Mouse (Mus musculus): ENCODE measurements around the gene Fam162a. TPM values are rescaled to one million over a fixed set of nuclear protein-coding genes. Genes with fewer than 3 reads are reported as not detected.

Fam162a gene
- polyA plus RNA-seq, 1 experiment from 2014 or later: 341 TPM

DNA sequence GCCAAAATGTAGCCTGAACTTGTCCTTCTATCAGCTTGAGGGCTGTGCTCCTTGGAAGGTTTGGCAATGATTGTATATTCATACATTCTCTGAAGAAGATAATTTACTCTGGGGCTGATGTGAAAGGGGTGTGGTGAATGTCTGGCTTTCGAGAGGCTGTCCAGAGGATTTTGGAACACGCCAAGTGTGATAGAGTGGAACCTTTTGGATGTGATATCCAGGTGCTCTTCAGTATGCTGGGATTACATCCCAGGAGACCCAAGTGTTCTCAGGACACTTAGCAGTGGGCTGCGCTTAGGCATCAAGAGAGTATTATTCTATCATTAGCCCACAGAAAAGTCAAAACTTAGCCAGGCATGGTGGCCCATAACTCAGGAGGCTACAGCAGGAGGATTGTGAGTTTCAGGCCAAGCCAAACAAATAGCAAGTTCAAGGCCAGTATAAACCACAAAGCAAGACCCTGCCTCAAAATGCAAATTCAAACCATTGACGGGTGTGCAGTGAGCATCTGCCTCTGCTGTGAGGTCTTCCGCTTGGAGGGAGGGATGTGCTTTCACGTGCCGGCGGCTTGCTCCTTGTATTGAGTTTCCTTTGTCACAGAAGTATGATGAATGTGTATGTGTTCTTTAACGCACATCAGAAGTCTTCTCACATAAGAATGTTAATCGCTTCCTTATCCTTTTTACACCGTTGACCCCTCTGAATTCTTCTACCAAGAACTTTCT, 19.6 kb upstream of the Fam162a start:
- Histone ChIP-seq H3K9ac (replicated peaks; ENCODE audit: low read length) (no peak overlapping the region), H3K4me2 (ENCODE audit: low read depth, low read length) (no peak overlapping the region), H3K4me3 (ENCODE audit: low read depth, low read length) (no peak overlapping the region), H3K27ac (replicated peaks; ENCODE audit: low read depth, low read length) (no peak overlapping the region), H3K4me1 (ENCODE audit: control insufficient read depth, insufficient read depth, low read length) (no peaks in the 10 kb centered on the region), H3K27me3 (ENCODE audit: control insufficient read depth, insufficient read depth, low read length) (no peaks in the 10 kb centered on the region), H3K9me3 (replicated peaks; ENCODE audit: control insufficient read depth, low read length) (no peaks in the 10 kb centered on the region), H3K36me3 (replicated peaks; ENCODE audit: control insufficient read depth, insufficient read depth, low read depth, low read length) (no peaks in the 10 kb centered on the region)
- ATAC-seq (replicated peaks; ENCODE audit: insufficient number of reproducible peaks, low FRiP score, low TSS enrichment, low read depth) (no peak), DNase-seq (ENCODE audit: low spot score) (no peak)
- 85% methylated on average over 11 of the region's 11 CpGs for WGBS

DNA sequence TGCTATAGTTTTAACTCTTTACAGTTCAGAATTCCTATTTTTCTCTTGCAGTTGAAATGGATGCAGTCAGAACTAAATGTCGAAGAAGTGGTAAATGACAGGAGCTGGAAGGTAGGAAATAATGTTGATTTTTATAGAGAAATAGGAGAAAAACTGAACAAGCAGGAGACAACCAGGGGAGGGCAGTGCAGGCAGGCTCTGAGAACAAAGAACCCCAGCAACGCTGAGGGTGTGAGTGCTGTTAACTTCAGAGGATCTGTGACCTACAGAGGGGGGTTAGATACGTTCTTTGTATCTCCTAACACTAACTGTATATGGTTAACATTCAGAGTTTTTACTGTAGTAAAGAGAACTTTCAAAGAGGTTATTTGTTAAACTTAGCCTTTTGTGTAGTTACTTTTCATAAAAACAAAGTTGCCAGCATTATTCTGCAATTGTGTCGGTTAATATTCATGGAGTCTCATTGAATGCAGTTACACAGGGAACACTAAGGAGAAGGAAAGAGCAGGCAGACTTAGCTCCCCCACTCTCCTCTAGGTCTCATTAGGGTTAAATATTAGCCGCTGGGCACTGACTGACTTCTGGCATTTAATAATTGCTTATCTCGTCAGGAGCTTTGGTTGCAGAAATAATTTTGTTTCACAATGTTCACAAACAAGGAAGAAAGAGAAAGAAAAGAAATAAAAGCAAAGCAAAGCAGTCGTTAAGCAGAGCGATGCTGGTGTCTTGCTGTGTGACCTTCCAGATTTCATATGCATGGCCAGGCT, 18.6 kb upstream of the Fam162a start:
- 84% methylated on average over 8 of the region's 8 CpGs for WGBS
- ATAC-seq (replicated peaks; ENCODE audit: insufficient number of reproducible peaks, low FRiP score, low TSS enrichment, low read depth) (no peak), DNase-seq (ENCODE audit: low spot score) (no peak)
- Histone ChIP-seq H3K4me3 (ENCODE audit: low read depth, low read length) (no peak overlapping the region), H3K36me3 (replicated peaks; ENCODE audit: control insufficient read depth, insufficient read depth, low read depth, low read length) (no peaks in the 10 kb centered on the region), H3K27ac (replicated peaks; ENCODE audit: low read depth, low read length) (no peak overlapping the region), H3K9ac (replicated peaks; ENCODE audit: low read length) (no peak overlapping the region), H3K27me3 (ENCODE audit: control insufficient read depth, insufficient read depth, low read length) (no peaks in the 10 kb centered on the region), H3K9me3 (replicated peaks; ENCODE audit: control insufficient read depth, low read length) (no peaks in the 10 kb centered on the region), H3K4me1 (ENCODE audit: control insufficient read depth, insufficient read depth, low read length) (no peaks in the 10 kb centered on the region), H3K4me2 (ENCODE audit: low read depth, low read length) (no peak overlapping the region)

DNA sequence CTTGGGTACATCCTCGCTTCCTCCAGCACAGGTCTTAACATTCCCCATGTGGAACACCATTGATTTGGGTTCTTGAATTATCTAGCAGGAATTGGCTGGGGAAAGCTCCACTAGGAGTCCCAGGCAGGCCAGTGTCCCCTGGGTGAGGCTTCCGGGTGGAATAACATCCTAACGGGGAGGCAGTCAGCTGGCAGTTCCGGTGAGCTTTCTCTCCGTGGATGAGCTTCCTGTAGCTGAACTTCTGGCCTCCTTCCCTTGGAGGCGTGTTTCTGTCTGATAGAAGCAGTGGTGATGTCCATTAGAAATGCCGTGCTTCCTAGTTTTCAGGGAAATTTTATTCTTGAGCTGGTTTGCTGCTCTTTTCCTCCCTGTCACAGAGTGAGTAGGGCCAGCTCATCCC, 17.7 kb upstream of the Fam162a start:
- Histone ChIP-seq H3K27ac (replicated peaks; ENCODE audit: low read depth, low read length) (no peak overlapping the region), H3K4me1 (ENCODE audit: control insufficient read depth, insufficient read depth, low read length) (no peaks in the 10 kb centered on the region), H3K4me3 (ENCODE audit: low read depth, low read length) (no peak overlapping the region), H3K27me3 (ENCODE audit: control insufficient read depth, insufficient read depth, low read length) (no peaks in the 10 kb centered on the region), H3K9ac (replicated peaks; ENCODE audit: low read length) (no peak overlapping the region), H3K9me3 (replicated peaks; ENCODE audit: control insufficient read depth, low read length) (no peaks in the 10 kb centered on the region), H3K36me3 (replicated peaks; ENCODE audit: control insufficient read depth, insufficient read depth, low read depth, low read length) (no peaks in the 10 kb centered on the region), H3K4me2 (ENCODE audit: low read depth, low read length) (no peak overlapping the region)
- ATAC-seq (replicated peaks; ENCODE audit: insufficient number of reproducible peaks, low FRiP score, low TSS enrichment, low read depth) (no peak), DNase-seq (ENCODE audit: low spot score) (no peak)
- WGBS: 89% methylated on average over 7 of the region's 7 CpGs

DNA sequence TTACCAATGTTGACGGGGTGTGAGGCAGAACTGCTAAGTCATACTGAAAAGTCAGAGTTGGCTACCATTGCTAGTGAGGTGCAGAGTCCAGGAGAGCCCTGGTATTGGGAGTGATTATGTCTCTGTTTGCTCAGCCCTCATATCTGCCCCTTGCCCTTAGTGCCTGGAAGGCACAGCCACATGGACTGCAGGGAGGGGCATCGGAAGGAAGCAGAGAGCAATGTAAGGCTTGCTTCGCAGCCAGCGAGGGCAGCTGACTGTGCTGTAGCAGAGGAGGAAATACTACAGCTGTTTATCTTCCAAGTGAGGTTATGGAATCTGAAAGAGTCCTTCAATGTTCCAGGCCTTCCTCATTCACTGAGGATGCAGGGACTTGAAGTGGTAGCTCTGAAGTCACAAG, 16.5 kb upstream of the Fam162a start:
- H3K36me3 ChIP-seq (replicated peaks; ENCODE audit: control insufficient read depth, insufficient read depth, low read depth, low read length): no peaks in the 10 kb centered on the region
- ATAC-seq (replicated peaks; ENCODE audit: insufficient number of reproducible peaks, low FRiP score, low TSS enrichment, low read depth) (no peak), DNase-seq (ENCODE audit: low spot score) (no peak)
- no peaks in the 10 kb centered on the region for H3K27me3 ChIP-seq (ENCODE audit: control insufficient read depth, insufficient read depth, low read length)
- 79% methylated on average over 4 of the region's 4 CpGs for WGBS
- no peaks in the 10 kb centered on the region for H3K9me3 ChIP-seq (replicated peaks; ENCODE audit: control insufficient read depth, low read length)
- H3K4me3 ChIP-seq (ENCODE audit: low read depth, low read length): no peak overlapping the region
- no peak overlapping the region for H3K9ac ChIP-seq (replicated peaks; ENCODE audit: low read length)
- H3K4me1 ChIP-seq (ENCODE audit: control insufficient read depth, insufficient read depth, low read length): no peaks in the 10 kb centered on the region
- no peak overlapping the region for H3K4me2 ChIP-seq (ENCODE audit: low read depth, low read length)
- H3K27ac ChIP-seq (replicated peaks; ENCODE audit: low read depth, low read length): no peak overlapping the region

DNA sequence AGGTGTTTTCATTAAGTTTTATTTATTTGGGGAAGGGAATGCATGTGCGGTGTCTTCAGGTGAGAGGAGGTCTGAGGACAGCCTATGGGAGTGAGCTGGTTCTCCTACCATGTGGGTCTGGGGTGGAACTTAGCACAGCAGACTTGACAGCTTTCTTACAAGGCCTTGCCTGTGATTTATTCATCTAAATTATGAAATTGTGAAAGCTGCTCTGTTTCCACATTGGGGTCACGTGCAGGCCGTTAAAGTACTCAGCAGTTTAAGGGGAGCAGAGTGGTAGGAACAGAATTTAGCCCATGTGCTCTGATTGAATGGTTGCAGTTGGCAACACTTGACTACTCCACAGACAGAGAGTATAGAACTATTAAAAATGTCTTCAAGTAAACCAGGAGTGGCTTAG, 8.5 kb upstream of the Fam162a start:
- WGBS: 93% methylated on average over 3 of the region's 3 CpGs
- no peaks in the 10 kb centered on the region for H3K9me3 ChIP-seq (replicated peaks; ENCODE audit: control insufficient read depth, low read length)
- no peak overlapping the region for H3K4me2 ChIP-seq (ENCODE audit: low read depth, low read length)
- no peaks in the 10 kb centered on the region for H3K36me3 ChIP-seq (replicated peaks; ENCODE audit: control insufficient read depth, insufficient read depth, low read depth, low read length)
- no peaks in the 10 kb centered on the region for H3K27me3 ChIP-seq (ENCODE audit: control insufficient read depth, insufficient read depth, low read length)
- no peak overlapping the region for H3K9ac ChIP-seq (replicated peaks; ENCODE audit: low read length)
- H3K4me1 ChIP-seq (ENCODE audit: control insufficient read depth, insufficient read depth, low read length): no peaks in the 10 kb centered on the region
- no peak for DNase-seq (ENCODE audit: low spot score)
- no peak overlapping the region for H3K4me3 ChIP-seq (ENCODE audit: low read depth, low read length)
- no peak overlapping the region for H3K27ac ChIP-seq (replicated peaks; ENCODE audit: low read depth, low read length)
- no peak for ATAC-seq (replicated peaks; ENCODE audit: insufficient number of reproducible peaks, low FRiP score, low TSS enrichment, low read depth)

DNA sequence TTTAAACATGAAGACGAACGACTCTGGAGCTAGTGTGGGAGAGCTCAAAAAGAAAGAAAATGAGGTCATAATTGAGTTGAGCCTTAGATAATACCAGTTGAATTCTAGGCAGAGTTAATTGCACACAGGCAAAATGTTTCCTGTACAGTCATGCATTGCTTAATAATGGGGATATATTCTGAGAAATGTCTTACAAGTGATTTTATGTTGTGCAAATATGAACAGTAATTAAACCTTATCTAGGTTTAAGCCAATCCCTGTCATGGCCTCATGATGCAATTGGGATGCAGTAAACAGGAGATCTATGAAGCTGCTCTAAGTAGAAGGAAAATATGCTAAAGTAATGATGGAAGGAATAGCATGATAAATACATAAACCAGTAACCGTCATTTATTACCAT, 3.4 kb upstream of the Fam162a start:
- no peak overlapping the region for H3K4me3 ChIP-seq (ENCODE audit: low read depth, low read length)
- ATAC-seq (replicated peaks; ENCODE audit: insufficient number of reproducible peaks, low FRiP score, low TSS enrichment, low read depth) (no peak), DNase-seq (ENCODE audit: low spot score) (no peak)
- no peaks in the 10 kb centered on the region for H3K27me3 ChIP-seq (ENCODE audit: control insufficient read depth, insufficient read depth, low read length)
- no peaks in the 10 kb centered on the region for H3K9me3 ChIP-seq (replicated peaks; ENCODE audit: control insufficient read depth, low read length)
- 90% methylated on average over 3 of the region's 3 CpGs for WGBS
- H3K27ac ChIP-seq (replicated peaks; ENCODE audit: low read depth, low read length): no peak overlapping the region
- no peak overlapping the region for H3K4me2 ChIP-seq (ENCODE audit: low read depth, low read length)
- H3K9ac ChIP-seq (replicated peaks; ENCODE audit: low read length): no peak overlapping the region
- H3K4me1 ChIP-seq (ENCODE audit: control insufficient read depth, insufficient read depth, low read length): no peaks in the 10 kb centered on the region
- no peaks in the 10 kb centered on the region for H3K36me3 ChIP-seq (replicated peaks; ENCODE audit: control insufficient read depth, insufficient read depth, low read depth, low read length)

DNA sequence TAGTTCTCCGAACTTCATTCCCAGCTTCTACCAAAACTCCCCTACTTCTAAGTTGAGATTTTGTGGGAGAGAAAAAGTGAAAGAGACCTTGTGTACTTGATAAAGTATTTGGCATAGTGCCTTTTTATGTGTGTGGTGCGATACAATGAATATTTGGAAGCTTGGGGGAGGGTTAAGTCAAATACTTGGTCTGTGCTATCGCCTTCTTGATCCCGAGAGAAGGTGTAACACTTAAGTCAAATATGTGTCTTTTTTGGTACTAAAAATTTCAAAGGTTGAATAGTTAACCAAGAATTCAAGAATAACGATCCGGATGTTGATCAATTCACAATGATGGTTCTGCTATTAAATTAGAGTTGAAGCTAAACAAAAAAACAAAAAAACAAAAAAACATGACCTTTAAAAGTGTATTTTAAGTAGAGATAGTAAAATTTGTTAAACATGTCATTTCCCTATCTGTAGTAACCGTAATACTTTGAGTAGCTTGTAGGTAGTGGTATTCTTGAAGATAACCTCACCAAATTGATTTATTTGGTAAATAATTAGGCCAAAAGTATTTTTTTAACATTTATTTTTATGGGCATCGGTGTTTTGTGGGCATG, 1.1 kb upstream of the Fam162a start:
- H3K4me3 ChIP-seq (ENCODE audit: low read depth, low read length): peak overlapping the region; percentile 76
- H3K4me2 ChIP-seq (ENCODE audit: low read depth, low read length): peak overlapping the region; percentile 45
- no peaks in the 10 kb centered on the region for H3K9me3 ChIP-seq (replicated peaks; ENCODE audit: control insufficient read depth, low read length)
- H3K9ac ChIP-seq (replicated peaks; ENCODE audit: low read length): peak overlapping the region; percentile 87
- H3K4me1 ChIP-seq (ENCODE audit: control insufficient read depth, insufficient read depth, low read length): no peaks in the 10 kb centered on the region
- DNase-seq (ENCODE audit: low spot score): no peak
- H3K27ac ChIP-seq (replicated peaks; ENCODE audit: low read depth, low read length): peak overlapping the region; percentile 97
- H3K36me3 ChIP-seq (replicated peaks; ENCODE audit: control insufficient read depth, insufficient read depth, low read depth, low read length): no peaks in the 10 kb centered on the region
- H3K27me3 ChIP-seq (ENCODE audit: control insufficient read depth, insufficient read depth, low read length): no peaks in the 10 kb centered on the region
- ATAC-seq (replicated peaks; ENCODE audit: insufficient number of reproducible peaks, low FRiP score, low TSS enrichment, low read depth): no peak
- WGBS: 29% methylated on average over 8 of the region's 8 CpGs

DNA sequence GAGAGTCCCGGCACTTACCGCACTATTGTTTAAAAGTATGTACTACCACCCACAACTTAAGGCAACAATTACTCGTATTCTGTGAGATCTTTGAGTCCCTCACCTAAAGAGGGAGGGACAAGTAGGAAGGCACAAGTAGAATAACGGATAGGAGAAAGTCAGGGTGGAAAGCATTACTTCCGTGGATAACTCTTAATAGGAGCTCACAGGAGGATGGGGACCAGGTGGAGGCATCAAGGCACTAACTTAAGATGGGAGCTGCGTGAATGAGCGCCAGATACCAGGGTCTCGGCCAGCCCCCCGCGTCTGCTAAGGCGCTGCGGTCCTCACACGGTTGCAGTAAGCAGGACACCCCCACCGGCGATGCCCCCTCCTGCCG, 334 bp downstream of the Fam162a start:
- peak overlapping the region; percentile 87 for H3K9ac ChIP-seq (replicated peaks; ENCODE audit: low read length)
- DNase-seq (ENCODE audit: low spot score) (no peak), ATAC-seq (replicated peaks; ENCODE audit: insufficient number of reproducible peaks, low FRiP score, low TSS enrichment, low read depth) (peak; percentile 0; the same call in 1 of the 2 replicates)
- H3K27ac ChIP-seq (replicated peaks; ENCODE audit: low read depth, low read length): peak overlapping the region; percentile 97
- H3K4me2 ChIP-seq (ENCODE audit: low read depth, low read length): peak overlapping the region; percentile 45
- no peaks in the 10 kb centered on the region for H3K36me3 ChIP-seq (replicated peaks; ENCODE audit: control insufficient read depth, insufficient read depth, low read depth, low read length)
- peak overlapping the region; percentile 76 for H3K4me3 ChIP-seq (ENCODE audit: low read depth, low read length)
- H3K4me1 ChIP-seq (ENCODE audit: control insufficient read depth, insufficient read depth, low read length): no peaks in the 10 kb centered on the region
- 0% methylated on average over 16 of the region's 16 CpGs for WGBS
- H3K9me3 ChIP-seq (replicated peaks; ENCODE audit: control insufficient read depth, low read length): no peaks in the 10 kb centered on the region
- no peaks in the 10 kb centered on the region for H3K27me3 ChIP-seq (ENCODE audit: control insufficient read depth, insufficient read depth, low read length)

All from embryonic facial prominence, embryonic 11.5 days (tissue).